Mouse (Mus musculus): ENCODE data around the gene Pcsk6.

DNA sequence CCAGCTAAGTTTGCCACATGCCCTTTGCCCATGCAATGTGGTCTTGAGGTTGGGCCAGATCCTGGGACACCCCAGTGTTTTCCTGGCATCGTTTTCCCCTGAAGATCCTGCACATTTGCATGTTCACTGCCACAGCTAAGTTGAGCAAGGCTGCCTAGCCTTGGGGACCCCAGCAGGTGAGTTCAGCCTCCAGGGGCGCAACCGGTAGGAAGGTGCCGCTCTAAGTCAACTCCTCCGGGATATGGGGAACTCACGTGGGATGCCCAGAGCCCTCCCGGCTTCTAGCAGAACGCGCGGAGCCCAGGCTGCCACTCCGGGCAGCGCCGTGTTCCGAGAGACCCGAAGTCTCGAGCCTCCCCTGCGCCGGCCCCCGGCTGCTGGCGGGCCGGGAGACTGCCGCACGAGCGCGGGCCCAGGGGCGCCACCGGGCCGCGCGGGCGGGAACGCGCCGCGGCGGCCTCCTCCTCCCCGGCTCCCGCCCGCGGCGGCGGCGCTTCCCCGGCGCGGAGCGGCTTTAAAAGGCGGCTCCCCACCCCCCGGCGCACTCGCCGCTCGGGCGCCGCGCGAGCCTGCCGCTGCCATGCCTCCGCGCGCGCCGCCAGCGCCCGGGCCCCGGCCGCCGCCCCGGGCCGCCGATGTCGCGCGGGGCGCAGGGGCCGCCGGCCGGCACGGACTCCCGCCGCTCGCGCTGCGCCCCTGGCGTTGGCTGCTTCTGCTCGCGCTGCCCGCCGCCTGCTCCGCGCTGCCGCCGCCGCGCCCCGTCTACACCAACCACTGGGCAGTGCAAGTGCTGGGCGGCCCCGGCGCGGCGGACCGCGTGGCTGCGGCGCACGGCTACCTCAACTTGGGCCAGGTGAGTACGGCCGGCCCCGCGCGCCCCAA, at the start of gene Pcsk6:
- TF ChIP-seq MAFK (IDR thresholded peaks at IDR 0.05; ENCODE audit: borderline replicate concordance, low read depth, low read length) (no peak), KAT2A (conservative IDR thresholded peaks at IDR 0.05; ENCODE audit: low read depth, low read length) (no peak), EP300 (IDR thresholded peaks at IDR 0.05; ENCODE audit: low read depth in 1 of 2, low read length in 2 of 2) (no peak)
